Mouse (Mus musculus) intestine, embryonic 16.5 days (tissue): ENCODE data around the gene Stk25. TPM values are rescaled to one million over a fixed set of nuclear protein-coding genes. Genes with fewer than 3 reads are reported as not detected.
A peak's percentile ranks its signal among the peaks of the same experiment; 100 is the strongest.

Experiments used
- ATAC-seq: fragments of 200-750 bp; cut with Nextera tagmentation; 2 replicates; pipeline ENCODE4 v1.8.0; 2017; ENCODE audit warnings: moderate TSS enrichment, moderate library complexity
- H3K27ac ChIP-seq: fragments of 300-500 bp; sonication (generic); 2 replicates; pipeline ENCODE4 v1.5.1; 2014; ENCODE audit warnings: mild to moderate bottlenecking, low read length
- H3K27me3 ChIP-seq: fragments of 300-500 bp; sonication (generic); replicated peaks from 2 replicates; pipeline ENCODE4 v1.6.1; 2014; ENCODE audit warnings: low read length, control low read depth, mixed read lengths; ENCODE audit not compliant: control insufficient read depth, insufficient read depth
- H3K36me3 ChIP-seq: fragments of 300-500 bp; sonication (generic); 2 replicates; pipeline ENCODE4 v1.6.1; 2014; ENCODE audit warnings: low read length, control low read depth; ENCODE audit not compliant: control insufficient read depth, insufficient read depth
- H3K4me1 ChIP-seq: fragments of 300-500 bp; sonication (generic); 2 replicates; pipeline ENCODE4 v1.6.1; 2014; ENCODE audit warnings: low read length, control low read depth, mixed read lengths; ENCODE audit not compliant: control insufficient read depth, insufficient read depth
- H3K4me2 ChIP-seq: fragments of 300-500 bp; sonication (generic); 2 replicates; pipeline ENCODE4 v1.6.1; 2014; ENCODE audit warnings: low read depth, low read length, control low read depth
- H3K4me3 ChIP-seq: fragments of 300-500 bp; sonication (generic); 2 replicates; pipeline ENCODE4 v1.5.1; 2014; ENCODE audit warnings: mild to moderate bottlenecking, low read length
- H3K9ac ChIP-seq: fragments of 300-500 bp; sonication (generic); 2 replicates; pipeline ENCODE4 v1.6.1; 2014; ENCODE audit warnings: low read depth, low read length
- H3K9me3 ChIP-seq: fragments of 300-500 bp; sonication (generic); 2 replicates; pipeline ENCODE4 v1.6.1; 2016; ENCODE audit warnings: low read length, control low read depth; ENCODE audit not compliant: control insufficient read depth
- WGBS: fragments of 180-500 bp; shearing (Covaris S2); extraction: QIAGEN DNeasy Blood & Tissue Kit; methylation state at CpG from one replicate; pipeline ENCODE4 v1.1.7; 2014; 5-methylcytosine and 5-hydroxymethylcytosine counted together
- polyA plus RNA-seq: library from polyadenylated mRNA; unstranded; fragments of >200 nt; fragmentation: Nextera tagmentation; extraction: Ambion mirVana; gene quantifications from 2 replicates; pipeline ENCODE4 v1.2.1, GENCODE M21; 2015

Gene Stk25
- polyA plus RNA-seq, 1 experiment from 2014 or later, result 164 TPM

GRCm38 (mm10) chr1:93630796-93631195 lies 27.7 kb downstream of the Stk25 start:
- peaks cover 9% of the 10 kb centered on the region for H3K36me3 ChIP-seq
- 78% methylated on average over 3 of the region's 3 CpGs for WGBS
- H3K27ac ChIP-seq, result no peak overlapping the region

GRCm38 (mm10) chr1:93624502-93624901 lies 34.0 kb downstream of the Stk25 start:
- no peak for ATAC-seq
- H3K4me2 ChIP-seq, result no peak overlapping the region
- H3K27ac ChIP-seq, result no peak overlapping the region
- H3K36me3 ChIP-seq, result peaks cover 45% of the 10 kb centered on the region
- no peak overlapping the region for H3K9ac ChIP-seq
- H3K4me1 ChIP-seq, result no peaks in the 10 kb centered on the region
- no peaks in the 10 kb centered on the region for H3K9me3 ChIP-seq
- WGBS, result 90% methylated on average over 1 of the region's 1 CpGs
- H3K27me3 ChIP-seq, result no peaks in the 10 kb centered on the region
- no peak overlapping the region for H3K4me3 ChIP-seq

More at GRCm38 (mm10) chr1:93630796-93631195, 27.7 kb downstream of the Stk25 start:
- Histone ChIP-seq H3K4me3 (no peak overlapping the region), H3K27me3 (no peaks in the 10 kb centered on the region), H3K9ac (no peak overlapping the region), H3K9me3 (no peaks in the 10 kb centered on the region), H3K4me2 (no peak overlapping the region), H3K4me1 (peaks cover 6% of the 10 kb centered on the region)
- ATAC-seq, result no peak

GRCm38 (mm10) chr1:93618948-93619347 lies 39.5 kb downstream of the Stk25 start:
- ATAC-seq, result peak; percentile 57
- H3K27ac ChIP-seq, result no peak overlapping the region

GRCm38 (mm10) chr1:93618059-93618748 lies 40.3 kb downstream of the Stk25 start:
- Histone ChIP-seq H3K9ac (no peak overlapping the region), H3K36me3 (peaks cover 15% of the 10 kb centered on the region), H3K4me1 (peaks cover 11% of the 10 kb centered on the region), H3K27me3 (no peaks in the 10 kb centered on the region), H3K4me3 (no peak overlapping the region), H3K4me2 (no peak overlapping the region), H3K9me3 (no peaks in the 10 kb centered on the region), H3K27ac (peak overlapping the region; percentile 25; the same call in 1 of the 2 replicates)
- peak; percentile 61 for ATAC-seq
- 80% methylated on average over 4 of the region's 4 CpGs for WGBS

More at GRCm38 (mm10) chr1:93618948-93619347, 39.5 kb downstream of the Stk25 start:
- Histone ChIP-seq H3K9ac (no peak overlapping the region), H3K27me3 (no peaks in the 10 kb centered on the region), H3K9me3 (no peaks in the 10 kb centered on the region), H3K36me3 (peaks cover 19% of the 10 kb centered on the region), H3K4me2 (no peak overlapping the region), H3K4me3 (no peak overlapping the region), H3K4me1 (peaks cover 11% of the 10 kb centered on the region)
- WGBS, result 65% methylated on average over 5 of the region's 5 CpGs

- Histone ChIP-seq H3K36me3 (no peaks in the 10 kb centered on the region), H3K9ac (no peak overlapping the region), H3K4me2 (no peak overlapping the region), H3K27me3 (no peaks in the 10 kb centered on the region), H3K4me3 (no peak overlapping the region), H3K27ac (no peak overlapping the region), H3K4me1 (no peaks in the 10 kb centered on the region), H3K9me3 (0 out of 2 replicates have a peak, but pooled peaks cover 2% of the 10 kb centered on the region)
- 86% methylated on average over 8 of the region's 8 CpGs for WGBS
- ATAC-seq, result no peak
Observed at GRCm38 (mm10) chr1:93609762-93610161, 48.7 kb downstream of the Stk25 start.

GRCm38 (mm10) chr1:93608696-93609245 lies 49.7 kb downstream of the Stk25 start:
- 83% methylated on average over 4 of the region's 4 CpGs for WGBS
- H3K27ac ChIP-seq, result no peak overlapping the region
- no peak overlapping the region for H3K9ac ChIP-seq
- no peak overlapping the region for H3K4me2 ChIP-seq
- 0 out of 2 replicates have a peak, but pooled peaks cover 2% of the 10 kb centered on the region for H3K9me3 ChIP-seq
- H3K4me1 ChIP-seq, result no peaks in the 10 kb centered on the region
- ATAC-seq, result no peak
- H3K27me3 ChIP-seq, result no peaks in the 10 kb centered on the region
- no peak overlapping the region for H3K4me3 ChIP-seq
- H3K36me3 ChIP-seq, result no peaks in the 10 kb centered on the region

- Histone ChIP-seq H3K9ac (no peak overlapping the region), H3K9me3 (0 out of 2 replicates have a peak, but pooled peaks cover 2% of the 10 kb centered on the region), H3K4me3 (no peak overlapping the region), H3K4me2 (no peak overlapping the region), H3K36me3 (no peaks in the 10 kb centered on the region), H3K27ac (no peak overlapping the region), H3K4me1 (no peaks in the 10 kb centered on the region), H3K27me3 (no peaks in the 10 kb centered on the region)
- ATAC-seq, result peak; percentile 60
- WGBS, result 84% methylated on average over 14 of the region's 14 CpGs
Observed at GRCm38 (mm10) chr1:93607090-93608083, 51.1 kb downstream of the Stk25 start.

- no peak overlapping the region for H3K9ac ChIP-seq
- H3K27me3 ChIP-seq, result no peaks in the 10 kb centered on the region
- H3K27ac ChIP-seq, result no peak overlapping the region
- H3K36me3 ChIP-seq, result no peaks in the 10 kb centered on the region
- ATAC-seq, result no peak
- H3K4me2 ChIP-seq, result no peak overlapping the region
- H3K4me1 ChIP-seq, result no peaks in the 10 kb centered on the region
- WGBS, result 93% methylated on average over 12 of the region's 12 CpGs
- no peak overlapping the region for H3K4me3 ChIP-seq
- 0 out of 2 replicates have a peak, but pooled peaks cover 2% of the 10 kb centered on the region for H3K9me3 ChIP-seq
Observed at GRCm38 (mm10) chr1:93603921-93604320, 54.5 kb downstream of the Stk25 start.

GRCm38 (mm10) chr1:93602911-93603310 lies 55.5 kb downstream of the Stk25 start:
- WGBS, result 79% methylated on average over 4 of the region's 4 CpGs
- H3K4me1 ChIP-seq, result no peaks in the 10 kb centered on the region
- H3K9me3 ChIP-seq, result 0 out of 2 replicates have a peak, but pooled peaks cover 2% of the 10 kb centered on the region
- no peak overlapping the region for H3K4me3 ChIP-seq
- no peak overlapping the region for H3K27ac ChIP-seq
- H3K4me2 ChIP-seq, result no peak overlapping the region
- no peaks in the 10 kb centered on the region for H3K36me3 ChIP-seq
- no peak for ATAC-seq
- no peaks in the 10 kb centered on the region for H3K27me3 ChIP-seq
- no peak overlapping the region for H3K9ac ChIP-seq
